Mouse (Mus musculus) limb, embryonic 11.5 days (tissue): ENCODE measurements at regions not wholly inside any gene's neighbourhood (a gene's known extent, or its start where the extent isn't known, plus 50 kb on each side); places are given as distances from the start of the nearest gene placed in this dataset.
"Not testable (repeated sequence)": the region's sequence is repeated elsewhere in the genome, so short reads cannot be mapped to it uniquely, and the experiment has no call there.

Source experiments
- ATAC-seq: fragments of 200-750 bp; cut with Nextera tagmentation; 2 replicates; pipeline ENCODE4 v1.8.0; 2017; ENCODE audit warnings: low read depth; ENCODE audit not compliant: insufficient number of reproducible peaks, low FRiP score, low TSS enrichment
- DNase-seq: peaks from one replicate; pipeline ENCODE4 v3.0.0-alpha.2; 2015; ENCODE audit warnings: low spot score
- H3K27ac ChIP-seq: fragments of 300-500 bp; sonication (generic); replicated peaks from 2 replicates; pipeline ENCODE4 v1.5.1; 2014; ENCODE audit warnings: low read depth, mild to moderate bottlenecking, low read length
- H3K27me3 ChIP-seq: fragments of 300-500 bp; sonication (generic); 2 replicates; pipeline ENCODE4 v1.6.1; 2014; ENCODE audit warnings: mild to moderate bottlenecking, low read length, mixed read lengths; ENCODE audit not compliant: control insufficient read depth, insufficient read depth
- H3K36me3 ChIP-seq: fragments of 300-500 bp; sonication (generic); 2 replicates; pipeline ENCODE4 v1.6.1; 2014; ENCODE audit warnings: mild to moderate bottlenecking, low read length, moderate library complexity, mixed read lengths; ENCODE audit not compliant: control insufficient read depth, insufficient read depth
- H3K4me1 ChIP-seq: fragments of 300-500 bp; sonication (generic); 2 replicates; pipeline ENCODE4 v1.6.1; 2014; ENCODE audit warnings: low read length, mixed read lengths; ENCODE audit not compliant: control insufficient read depth, insufficient read depth
- H3K4me2 ChIP-seq: fragments of 300-500 bp; sonication (generic); 2 replicates; pipeline ENCODE4 v1.6.1; 2014; ENCODE audit warnings: low read depth, mild to moderate bottlenecking, moderate library complexity; ENCODE audit not compliant: severe bottlenecking
- H3K4me3 ChIP-seq: fragments of 300-500 bp; sonication (generic); 2 replicates; pipeline ENCODE4 v1.5.1; 2014; ENCODE audit warnings: low read depth, low read length
- H3K9ac ChIP-seq: fragments of 300-500 bp; sonication (generic); 2 replicates; pipeline ENCODE4 v1.6.1; 2014; ENCODE audit warnings: mild to moderate bottlenecking, low read length
- H3K9me3 ChIP-seq: fragments of 300-500 bp; sonication (generic); 2 replicates; pipeline ENCODE4 v1.6.1; 2016; ENCODE audit warnings: low read length; ENCODE audit not compliant: control insufficient read depth
- WGBS: fragments of 180-500 bp; shearing (Covaris S2); extraction: QIAGEN DNeasy Blood & Tissue Kit; methylation state at CpG from one replicate; pipeline ENCODE4 v1.1.7; 2014; 5-methylcytosine and 5-hydroxymethylcytosine counted together

- 0 out of 2 replicates have a peak, but pooled peaks cover 2% of the 10 kb centered on the region for H3K4me1 ChIP-seq
- 73% methylated on average over 20 of the region's 20 CpGs for WGBS
- DNase-seq (no peak), ATAC-seq (peak; percentile 48; the same call in 1 of the 2 replicates)
- H3K4me2 ChIP-seq, result no peak overlapping the region
- no peak overlapping the region for H3K27ac ChIP-seq
- no peaks in the 10 kb centered on the region for H3K9me3 ChIP-seq
- no peak overlapping the region for H3K4me3 ChIP-seq
- H3K27me3 ChIP-seq, result no peaks in the 10 kb centered on the region
- H3K9ac ChIP-seq, result no peak overlapping the region
- H3K36me3 ChIP-seq, result no peaks in the 10 kb centered on the region
Measured at GRCm38 (mm10) chr16:50783784-50784650, 193.1 kb upstream of the Ccdc54 start.

- Histone ChIP-seq H3K27me3 (no peaks in the 10 kb centered on the region), H3K4me1 (0 out of 2 replicates have a peak, but pooled peaks cover 2% of the 10 kb centered on the region), H3K36me3 (no peaks in the 10 kb centered on the region), H3K4me3 (no peak overlapping the region), H3K4me2 (no peak overlapping the region), H3K27ac (no peak overlapping the region), H3K9me3 (no peaks in the 10 kb centered on the region), H3K9ac (no peak overlapping the region)
- WGBS, result 62% methylated on average over 6 of the region's 6 CpGs
- DNase-seq, result no peak
- 0 out of 2 replicates have a peak, but pooled peaks have one; percentile 22 for ATAC-seq
Measured at GRCm38 (mm10) chr16:50783240-50783639, 192.3 kb upstream of the Ccdc54 start.

- DNase-seq (no peak), ATAC-seq (no peak)
- H3K27me3 ChIP-seq, result no peaks in the 10 kb centered on the region
- H3K27ac ChIP-seq, result no peak overlapping the region
- H3K36me3 ChIP-seq, result no peaks in the 10 kb centered on the region
- 28% methylated on average over 6 of the region's 6 CpGs for WGBS
- no peak overlapping the region for H3K9ac ChIP-seq
- H3K4me2 ChIP-seq, result no peak overlapping the region
- H3K4me1 ChIP-seq, result no peaks in the 10 kb centered on the region
- no peaks in the 10 kb centered on the region for H3K9me3 ChIP-seq
- H3K4me3 ChIP-seq, result no peak overlapping the region
Measured at GRCm38 (mm10) chr16:50779030-50779784, 188.3 kb upstream of the Ccdc54 start.

- H3K9ac ChIP-seq, H3K27ac ChIP-seq, H3K4me3 ChIP-seq, ATAC-seq, H3K36me3 ChIP-seq, H3K9me3 ChIP-seq, H3K4me1 ChIP-seq, DNase-seq, H3K4me2 ChIP-seq, H3K27me3 ChIP-seq: not testable (repeated sequence)
- WGBS, result 95% methylated on average over 12 of the region's 12 CpGs
Measured at GRCm38 (mm10) chr16:50774699-50775098, 183.7 kb upstream of the Ccdc54 start.

GRCm38 (mm10) chr16:50766055-50766770, 175.3 kb upstream of the Ccdc54 start:
- ATAC-seq (no peak), DNase-seq (no peak)
- Histone ChIP-seq H3K9ac (no peak overlapping the region), H3K27me3 (no peaks in the 10 kb centered on the region), H3K36me3 (no peaks in the 10 kb centered on the region), H3K4me2 (no peak overlapping the region), H3K9me3 (no peaks in the 10 kb centered on the region), H3K4me1 (no peaks in the 10 kb centered on the region), H3K27ac (no peak overlapping the region), H3K4me3 (no peak overlapping the region)
- WGBS, result 88% methylated on average over 11 of the region's 11 CpGs

GRCm38 (mm10) chr16:50762096-50762495, 171.1 kb upstream of the Ccdc54 start:
- WGBS, result 68% methylated on average over 3 of the region's 3 CpGs

GRCm38 (mm10) chr16:50759979-50760378, 169.0 kb upstream of the Ccdc54 start:
- Histone ChIP-seq H3K27ac (no peak overlapping the region), H3K4me2 (no peak overlapping the region), H3K4me3 (no peak overlapping the region), H3K9me3 (no peaks in the 10 kb centered on the region), H3K4me1 (no peaks in the 10 kb centered on the region), H3K36me3 (no peaks in the 10 kb centered on the region), H3K27me3 (no peaks in the 10 kb centered on the region), H3K9ac (no peak overlapping the region)
- WGBS, result 90% methylated on average over 5 of the region's 5 CpGs
- DNase-seq, result no peak
- no peak for ATAC-seq

More at GRCm38 (mm10) chr16:50762096-50762495, 171.1 kb upstream of the Ccdc54 start:
- Histone ChIP-seq H3K4me1 (no peaks in the 10 kb centered on the region), H3K27me3 (no peaks in the 10 kb centered on the region), H3K4me2 (no peak overlapping the region), H3K27ac (no peak overlapping the region), H3K36me3 (no peaks in the 10 kb centered on the region), H3K4me3 (no peak overlapping the region), H3K9me3 (no peaks in the 10 kb centered on the region), H3K9ac (no peak overlapping the region)
- DNase-seq (no peak), ATAC-seq (no peak)

GRCm38 (mm10) chr16:50756696-50757095, 165.7 kb upstream of the Ccdc54 start:
- H3K4me1 ChIP-seq, result 0 out of 2 replicates have a peak, but pooled peaks cover 3% of the 10 kb centered on the region
- H3K9ac ChIP-seq, result no peak overlapping the region
- no peaks in the 10 kb centered on the region for H3K36me3 ChIP-seq
- no peaks in the 10 kb centered on the region for H3K9me3 ChIP-seq
- H3K4me2 ChIP-seq, result no peak overlapping the region
- no peak overlapping the region for H3K4me3 ChIP-seq
- DNase-seq (peak; percentile 44), ATAC-seq (no peak)
- H3K27ac ChIP-seq, result no peak overlapping the region
- H3K27me3 ChIP-seq, result no peaks in the 10 kb centered on the region
- 48% methylated on average over 4 of the region's 4 CpGs for WGBS
